Mouse (Mus musculus) forebrain, embryonic 10.5 days (tissue): ENCODE results near the gene Cacnb1. TPM values are rescaled to one million over a fixed set of nuclear protein-coding genes. Genes with fewer than 3 reads are reported as not detected.

Experiments
- DNase-seq: peaks from one replicate; pipeline ENCODE4 v3.0.0-alpha.2; 2017; ENCODE audit warnings: low spot score; ENCODE audit errors: extremely low spot score
- H3K27ac ChIP-seq: fragments of 300-500 bp; sonication (generic); 2 replicates; pipeline ENCODE4 v1.5.1; 2016; ENCODE audit warnings: mild to moderate bottlenecking
- H3K27me3 ChIP-seq: fragments of 300-500 bp; sonication (generic); 2 replicates; pipeline ENCODE4 v1.6.1; 2016; ENCODE audit warnings: mild to moderate bottlenecking; ENCODE audit not compliant: poor library complexity, severe bottlenecking
- H3K36me3 ChIP-seq: fragments of 300-500 bp; sonication (generic); replicated peaks from 2 replicates; pipeline ENCODE4 v1.6.1; 2016; ENCODE audit warnings: mild to moderate bottlenecking, moderate library complexity
- H3K4me1 ChIP-seq: fragments of 300-500 bp; sonication (generic); 2 replicates; pipeline ENCODE4 v1.6.1; 2016
- H3K4me3 ChIP-seq: fragments of 300-500 bp; sonication (generic); 2 replicates; pipeline ENCODE4 v1.5.1; 2016; ENCODE audit warnings: mild to moderate bottlenecking, moderate library complexity
- H3K9me3 ChIP-seq: fragments of 300-500 bp; sonication (generic); 2 replicates; pipeline ENCODE4 v1.6.1; 2016; ENCODE audit warnings: mild to moderate bottlenecking, moderate library complexity
- WGBS: fragments of 180-500 bp; shearing (Covaris S2); methylation state at CpG from one replicate; pipeline ENCODE4 v1.1.7; 2016; 5-methylcytosine and 5-hydroxymethylcytosine counted together
- polyA plus RNA-seq: library from polyadenylated mRNA; unstranded; fragments of >200 nt; fragmentation: Nextera tagmentation; extraction: Ambion mirVana; gene quantifications from 2 replicates; pipeline ENCODE4 v1.2.1, GENCODE M21; 2016

The Cacnb1 gene
- polyA plus RNA-seq, 1 experiment from 2014 or later: 5.3 TPM

DNA sequence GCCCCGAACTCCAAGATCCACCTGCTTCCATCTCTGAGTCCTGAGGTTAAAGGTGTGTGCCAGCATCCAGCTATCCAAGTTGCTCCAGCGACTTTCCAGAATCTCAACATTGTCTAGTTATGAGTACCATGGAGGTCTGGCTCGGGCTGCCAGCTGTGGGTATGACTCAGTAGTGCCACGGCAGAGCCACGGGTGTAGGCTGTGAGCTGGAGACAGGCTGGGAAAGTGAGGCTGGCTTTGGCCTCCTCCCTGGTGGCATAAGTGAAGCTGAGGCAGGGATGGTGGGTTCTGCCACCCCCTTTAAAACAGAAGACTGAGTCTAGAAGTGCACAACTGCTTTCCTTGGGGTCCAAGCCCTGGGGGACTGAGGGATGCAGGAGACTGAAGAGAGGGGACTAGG lies 11.2 kb upstream of the Cacnb1 start:
- WGBS: 90% methylated on average over 5 of the region's 5 CpGs
- H3K27ac ChIP-seq: no peak overlapping the region

GRCm38 (mm10) chr11:98031443-98031770 lies 8.6 kb upstream of the Cacnb1 start:
- no peak overlapping the region for H3K27ac ChIP-seq
- H3K27me3 ChIP-seq: peaks cover 19% of the 10 kb centered on the region
- peak; percentile 82 for DNase-seq
- peaks cover 29% of the 10 kb centered on the region for H3K4me1 ChIP-seq
- H3K36me3 ChIP-seq: peaks cover 42% of the 10 kb centered on the region
- WGBS: 9% methylated on average over 5 of the region's 5 CpGs
- no peak overlapping the region for H3K4me3 ChIP-seq
- H3K9me3 ChIP-seq: no peaks in the 10 kb centered on the region

More for the DNA sequence above, 11.2 kb upstream of the Cacnb1 start:
- Histone ChIP-seq H3K4me3 (no peak overlapping the region), H3K9me3 (no peaks in the 10 kb centered on the region), H3K36me3 (peaks cover 28% of the 10 kb centered on the region), H3K27me3 (peaks cover 39% of the 10 kb centered on the region), H3K4me1 (peaks cover 26% of the 10 kb centered on the region)
- DNase-seq: no peak

DNA sequence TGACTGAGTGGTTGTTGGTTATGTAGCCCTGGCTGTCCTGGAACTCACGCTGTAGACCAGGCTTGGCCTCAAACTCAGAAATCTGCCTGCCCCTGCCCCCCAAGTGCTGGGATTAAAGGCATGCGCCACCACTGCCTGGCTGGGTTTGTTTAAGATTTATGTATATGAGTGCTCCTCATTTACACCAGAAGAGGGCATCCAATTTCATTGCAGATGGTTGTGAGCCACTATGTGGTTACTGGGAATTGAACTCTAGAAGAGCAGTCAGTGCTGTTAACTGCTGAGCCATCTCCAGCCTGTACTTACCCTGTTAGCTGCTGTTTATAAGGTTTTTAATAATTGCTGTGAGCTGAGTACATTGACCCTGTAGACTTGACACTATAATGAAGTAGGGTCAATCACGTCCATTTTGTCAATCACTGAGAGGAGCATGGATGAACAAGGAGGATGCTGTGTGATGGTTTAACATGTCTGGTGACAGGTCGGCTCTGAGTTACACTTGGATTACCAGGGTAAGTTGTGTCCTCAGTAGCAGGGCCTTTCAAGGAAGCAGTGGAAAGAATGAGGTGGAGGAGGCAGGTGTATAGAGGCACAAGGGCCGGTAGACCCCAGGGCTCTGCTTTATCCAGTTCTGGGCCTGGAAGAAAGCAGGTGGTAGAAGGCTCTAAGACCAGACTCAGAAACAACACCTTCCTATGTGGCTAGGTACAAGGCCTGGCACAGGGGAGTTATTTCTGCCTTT lies 8.0 kb upstream of the Cacnb1 start:
- peaks cover 14% of the 10 kb centered on the region for H3K27me3 ChIP-seq
- 60% methylated on average over 5 of the region's 5 CpGs for WGBS
- no peaks in the 10 kb centered on the region for H3K9me3 ChIP-seq
- H3K27ac ChIP-seq: no peak overlapping the region
- no peak overlapping the region for H3K4me3 ChIP-seq
- peaks cover 42% of the 10 kb centered on the region for H3K36me3 ChIP-seq
- DNase-seq: no peak
- H3K4me1 ChIP-seq: peaks cover 29% of the 10 kb centered on the region

- H3K36me3 ChIP-seq: peaks cover 42% of the 10 kb centered on the region
- H3K4me1 ChIP-seq: peaks cover 31% of the 10 kb centered on the region
- H3K4me3 ChIP-seq: peak overlapping the region; percentile 100
- no peak for DNase-seq
- peak overlapping the region; percentile 99 for H3K27ac ChIP-seq
- H3K27me3 ChIP-seq: no peaks in the 10 kb centered on the region
- H3K9me3 ChIP-seq: no peaks in the 10 kb centered on the region
- WGBS: 30% methylated on average over 7 of the region's 7 CpGs
These were observed 5.0 kb upstream of the Cacnb1 start for GRCm38 (mm10) chr11:98027785-98028184.

GRCm38 (mm10) chr11:98027297-98027688 lies 4.5 kb upstream of the Cacnb1 start:
- Histone ChIP-seq H3K4me3 (peak overlapping the region; percentile 100), H3K9me3 (no peaks in the 10 kb centered on the region), H3K27ac (peak overlapping the region; percentile 99), H3K4me1 (peaks cover 36% of the 10 kb centered on the region), H3K36me3 (peaks cover 37% of the 10 kb centered on the region), H3K27me3 (no peaks in the 10 kb centered on the region)
- no peak for DNase-seq
- whole genome bisulfite sequencing: 0% methylated on average over 18 of the region's 18 CpGs

GRCm38 (mm10) chr11:98026570-98027296 lies 3.9 kb upstream of the Cacnb1 start, which contains the start of gene Rpl19:
Rpl19 (plus strand) TSS chr11:98026710.
- Histone ChIP-seq H3K36me3 (peaks cover 37% of the 10 kb centered on the region), H3K27ac (peak within 1 kb of the TSS; percentile 99), H3K27me3 (peaks cover 2% of the 10 kb centered on the region), H3K4me1 (peaks cover 42% of the 10 kb centered on the region), H3K4me3 (peak within 1 kb of the TSS; percentile 100), H3K9me3 (no peaks in the 10 kb centered on the region)
- under 1% methylated on average over 69 of the region's 69 CpGs for WGBS
- peak; percentile 93 for DNase-seq

GRCm38 (mm10) chr11:98026248-98026569 lies 3.4 kb upstream of the Cacnb1 start:
- no peak for DNase-seq
- Histone ChIP-seq H3K36me3 (peaks cover 35% of the 10 kb centered on the region), H3K27ac (peak overlapping the region; percentile 99), H3K9me3 (no peaks in the 10 kb centered on the region), H3K4me3 (peak overlapping the region; percentile 100), H3K4me1 (peaks cover 47% of the 10 kb centered on the region), H3K27me3 (peaks cover 7% of the 10 kb centered on the region)
- WGBS: 7% methylated on average over 15 of the region's 15 CpGs

- Histone ChIP-seq H3K4me3 (no peak overlapping the region), H3K4me1 (peaks cover 64% of the 10 kb centered on the region)
- WGBS: 94% methylated on average over 3 of the region's 3 CpGs
These were observed 1.7 kb upstream of the Cacnb1 start for GRCm38 (mm10) chr11:98024516-98024915.

DNA sequence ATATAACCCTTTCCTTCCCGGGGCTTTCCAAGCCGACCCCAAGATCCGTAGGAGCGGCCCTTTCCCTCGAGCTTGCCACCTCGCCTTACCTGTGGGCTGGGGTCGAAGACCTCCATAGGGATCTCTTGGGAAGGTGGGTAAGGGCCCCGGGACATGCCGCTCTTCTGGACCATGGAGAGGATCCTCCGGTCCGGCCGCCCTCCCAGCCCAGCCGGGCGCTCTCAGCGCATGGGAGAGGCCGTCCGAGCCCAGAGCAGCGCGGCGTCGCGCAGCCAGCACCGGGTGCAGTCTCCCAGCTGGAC lies 630 bp downstream of the Cacnb1 start:
- peak overlapping the region; percentile 95 for H3K27ac ChIP-seq
- H3K9me3 ChIP-seq: no peaks in the 10 kb centered on the region
- WGBS: 0% methylated on average over 23 of the region's 23 CpGs
- no peak for DNase-seq
- H3K4me1 ChIP-seq: peaks cover 70% of the 10 kb centered on the region
- H3K27me3 ChIP-seq: peaks cover 34% of the 10 kb centered on the region
- H3K36me3 ChIP-seq: peaks cover 12% of the 10 kb centered on the region
- H3K4me3 ChIP-seq: peak overlapping the region; percentile 64

More at GRCm38 (mm10) chr11:98024516-98024915, 1.7 kb upstream of the Cacnb1 start:
- H3K36me3 ChIP-seq: peaks cover 18% of the 10 kb centered on the region
- DNase-seq: no peak
- H3K27me3 ChIP-seq: peaks cover 24% of the 10 kb centered on the region
- H3K9me3 ChIP-seq: no peaks in the 10 kb centered on the region
- H3K27ac ChIP-seq: no peak overlapping the region

GRCm38 (mm10) chr11:98021565-98022252 lies 1.1 kb downstream of the Cacnb1 start:
- no peak for DNase-seq
- Histone ChIP-seq H3K4me3 (peak overlapping the region; percentile 64), H3K4me1 (peaks cover 70% of the 10 kb centered on the region), H3K36me3 (peaks cover 17% of the 10 kb centered on the region), H3K27ac (peak overlapping the region; percentile 95), H3K9me3 (no peaks in the 10 kb centered on the region), H3K27me3 (peaks cover 34% of the 10 kb centered on the region)
- 4% methylated on average over 34 of the region's 34 CpGs for WGBS

- Histone ChIP-seq H3K9me3 (no peaks in the 10 kb centered on the region), H3K27me3 (peaks cover 34% of the 10 kb centered on the region), H3K27ac (peak overlapping the region; percentile 95; the same call in 1 of the 2 replicates), H3K36me3 (peaks cover 23% of the 10 kb centered on the region), H3K4me3 (peak overlapping the region; percentile 64), H3K4me1 (peaks cover 67% of the 10 kb centered on the region)
- WGBS: 72% methylated on average over 2 of the region's 2 CpGs
- DNase-seq: no peak
These were observed 1.7 kb downstream of the Cacnb1 start for GRCm38 (mm10) chr11:98021118-98021517.

DNA sequence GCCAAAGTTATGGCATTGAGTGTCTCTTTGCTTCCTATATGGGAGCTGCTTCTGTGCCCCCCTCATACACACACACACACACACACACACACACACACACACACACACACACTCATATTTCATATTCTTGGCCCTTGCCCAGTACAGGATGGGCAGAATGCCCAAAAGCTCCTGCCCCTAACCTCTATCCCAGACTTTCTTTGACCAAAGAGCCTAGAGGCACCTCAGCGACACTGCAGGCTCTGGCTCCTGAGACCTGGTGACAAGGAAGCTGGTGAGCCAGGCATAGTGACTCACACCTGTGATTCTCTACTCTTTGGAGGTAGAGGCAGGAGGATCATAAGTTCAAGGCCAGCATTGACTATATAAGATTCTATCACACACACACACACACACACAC lies 2.1 kb downstream of the Cacnb1 start:
- peak overlapping the region; percentile 22; the same call in 1 of the 2 replicates for H3K4me3 ChIP-seq
- H3K9me3 ChIP-seq: no peaks in the 10 kb centered on the region
- H3K4me1 ChIP-seq: peaks cover 63% of the 10 kb centered on the region
- WGBS: 38% methylated on average over 1 of the region's 1 CpGs
- DNase-seq: no peak
- H3K27me3 ChIP-seq: peaks cover 34% of the 10 kb centered on the region
- H3K27ac ChIP-seq: peak overlapping the region; percentile 67; the same call in 1 of the 2 replicates
- H3K36me3 ChIP-seq: peaks cover 27% of the 10 kb centered on the region
